Mouse (Mus musculus) granulocyte monocyte progenitor cell, adult 5-6 weeks (primary cell): ENCODE measurements around the gene Slc7a4. TPM values are rescaled to one million over a fixed set of nuclear protein-coding genes. Genes with fewer than 3 reads are reported as not detected.
"Not testable (repeated sequence)": the region's sequence is repeated elsewhere in the genome, so short reads cannot be mapped to it uniquely, and the experiment has no call there.

Experiments used
- ATAC-seq: replicated peaks from 2 replicates; pipeline ENCODE4 v1.8.0; 2016; ENCODE audit warnings: mild to moderate bottlenecking, moderate TSS enrichment, inconsistent platforms; ENCODE audit not compliant: poor library complexity, severe bottlenecking
- total RNA-seq, 2 experiments: library from RNA; stranded (forward) in 1 of 2; stranded (reverse) in 1 of 2; fragments of 200-712, 200-1000 nt in 1 of 2; fragments of >200 nt in 1 of 2; fragmentation: Nextera tagmentation in 1 of 2; gene quantifications; 2 replicates each; pipeline ENCODE4 v1.2.3; 2014 to 2017

The Slc7a4 gene
- total RNA-seq, 2 experiments from 2014 or later = 2.0 to 2.9 TPM

DNA sequence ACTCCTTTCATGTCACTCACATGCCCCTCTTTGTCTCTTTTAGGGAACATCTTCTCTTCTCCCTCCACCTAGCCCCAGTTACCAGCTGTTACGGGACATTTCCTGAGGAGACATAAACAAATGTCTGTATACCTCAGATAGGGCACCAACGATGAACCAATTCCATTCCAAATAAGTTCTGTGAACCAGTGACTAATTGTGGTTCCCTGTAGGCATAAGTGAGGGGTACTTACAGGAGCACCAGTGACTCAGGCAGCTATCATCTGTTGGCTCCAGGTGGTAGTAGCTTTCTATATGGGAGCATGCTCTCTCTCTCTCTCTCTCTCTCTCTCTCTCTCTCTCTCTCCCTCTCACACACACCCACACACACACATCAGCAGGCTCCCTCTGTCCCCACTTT lies 18.8 kb downstream of the Slc7a4 start:
- ATAC-seq = no peak

DNA sequence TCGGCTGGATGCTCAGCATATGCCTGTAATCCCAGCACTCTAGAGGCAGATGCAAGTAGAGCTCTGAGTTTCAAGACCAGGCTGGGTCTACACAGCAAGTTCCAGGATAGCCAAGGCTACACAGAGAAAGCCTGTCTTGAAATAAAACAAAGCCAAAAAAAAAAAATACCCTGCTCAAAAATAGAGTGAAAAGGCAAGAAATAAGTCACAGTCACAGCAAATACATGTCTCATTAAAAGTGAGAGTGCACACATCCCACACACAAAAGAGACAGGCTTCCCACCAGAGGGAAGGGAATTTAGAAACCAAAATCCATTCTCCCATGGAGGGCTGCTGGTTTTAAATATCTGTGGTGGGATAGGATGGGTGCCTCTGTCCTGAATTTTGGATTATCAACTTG lies 19.4 kb downstream of the Slc7a4 start:
- no peak for ATAC-seq

GRCm38 (mm10) chr16:17561751-17562208 lies 21.2 kb downstream of the Slc7a4 start, which contains the start of gene P2rx6:
TSS of gene P2rx6 (plus strand) at chr16:17561885.
- ATAC-seq = peak; percentile 74

DNA sequence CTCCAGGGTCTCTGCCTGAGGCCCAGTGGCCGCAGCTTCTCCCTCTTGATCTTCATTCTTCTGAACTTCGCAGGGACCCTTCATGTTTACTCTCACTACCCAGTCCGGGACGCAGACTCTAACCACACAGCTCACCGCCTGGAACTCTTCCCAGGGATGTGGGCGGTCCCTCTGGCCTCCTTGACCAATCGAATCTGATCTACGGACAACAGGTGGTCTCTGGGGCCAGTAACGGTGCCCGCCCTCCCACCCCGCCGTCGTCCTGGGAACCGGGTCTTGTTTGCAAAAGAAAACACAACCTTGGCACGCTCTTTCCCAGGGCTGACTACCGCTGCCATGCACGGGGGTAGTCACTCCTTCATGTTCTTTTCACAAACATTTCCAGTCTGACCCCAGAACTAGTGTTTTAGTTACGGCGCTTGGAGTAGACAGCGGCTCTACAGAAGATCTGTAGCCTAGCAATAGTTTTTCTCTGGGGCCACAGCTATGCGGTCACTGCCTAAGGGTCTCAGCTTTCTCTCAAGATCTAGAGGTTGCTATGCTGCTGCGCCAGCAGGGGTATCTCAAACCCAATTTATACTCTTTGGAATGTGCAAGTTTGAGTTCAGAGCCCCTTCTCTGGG lies 21.8 kb downstream of the Slc7a4 start, which contains the start of gene Lrrc74b:
Gene Lrrc74b (minus strand): TSS at position 120 of the 623 bp plus-strand sequence.
- peak; percentile 56 for ATAC-seq

DNA sequence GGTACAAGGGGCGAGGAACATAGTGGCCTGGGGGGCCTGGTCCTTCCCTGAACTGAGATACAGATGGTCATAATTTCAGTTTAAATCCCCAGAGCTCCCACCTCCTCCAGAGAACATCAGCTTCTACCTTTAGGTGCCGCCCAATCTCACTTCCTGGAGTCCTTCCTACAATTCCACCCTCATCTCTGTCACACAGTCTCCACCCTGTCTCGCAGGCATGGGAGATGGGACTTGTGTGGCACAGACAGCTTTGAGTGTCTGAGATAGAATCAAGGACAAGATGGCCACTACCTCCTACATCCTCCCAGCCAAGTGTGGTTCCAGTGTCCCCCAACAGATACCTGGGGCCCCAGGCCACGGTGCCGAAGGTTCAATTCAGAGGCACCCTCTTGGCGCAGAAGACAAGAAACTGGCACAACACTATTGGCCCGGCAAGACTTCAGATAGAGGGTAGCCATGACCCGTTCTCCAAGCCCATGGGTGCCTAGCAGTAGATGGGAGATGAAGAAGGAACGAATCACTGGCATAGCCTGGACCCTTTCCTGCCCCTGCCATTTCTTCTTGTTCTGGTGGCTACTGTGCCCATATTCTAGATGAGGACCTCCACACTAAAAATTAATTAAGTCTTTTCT lies 23.5 kb downstream of the Slc7a4 start:
- ATAC-seq = no peak

DNA sequence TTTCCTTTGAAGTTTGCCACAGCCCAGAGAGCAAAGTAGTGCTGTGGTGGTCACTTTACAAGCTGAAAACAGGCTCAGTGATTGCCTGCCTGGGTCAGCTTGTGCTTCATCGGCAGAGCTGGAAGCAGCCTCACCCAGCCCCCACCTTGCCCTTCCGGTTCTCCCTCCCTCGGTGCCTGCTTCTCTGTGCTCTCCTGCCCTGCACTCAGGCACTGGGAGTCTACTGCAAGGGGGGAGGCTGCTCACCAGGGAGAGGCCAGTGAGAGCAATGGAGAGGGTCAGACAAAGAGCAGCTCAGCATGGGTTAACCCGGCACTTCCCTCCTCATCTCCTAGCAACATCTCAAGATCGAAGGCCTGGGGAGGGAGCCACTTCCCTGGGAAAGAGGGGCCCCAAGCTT lies 24.2 kb downstream of the Slc7a4 start:
- ATAC-seq = no peak

- peak; percentile 26 for ATAC-seq
Observed at GRCm38 (mm10) chr16:17557947-17558480, 25.0 kb downstream of the Slc7a4 start.

GRCm38 (mm10) chr16:17556907-17557306 lies 26.1 kb downstream of the Slc7a4 start:
- no peak for ATAC-seq

DNA sequence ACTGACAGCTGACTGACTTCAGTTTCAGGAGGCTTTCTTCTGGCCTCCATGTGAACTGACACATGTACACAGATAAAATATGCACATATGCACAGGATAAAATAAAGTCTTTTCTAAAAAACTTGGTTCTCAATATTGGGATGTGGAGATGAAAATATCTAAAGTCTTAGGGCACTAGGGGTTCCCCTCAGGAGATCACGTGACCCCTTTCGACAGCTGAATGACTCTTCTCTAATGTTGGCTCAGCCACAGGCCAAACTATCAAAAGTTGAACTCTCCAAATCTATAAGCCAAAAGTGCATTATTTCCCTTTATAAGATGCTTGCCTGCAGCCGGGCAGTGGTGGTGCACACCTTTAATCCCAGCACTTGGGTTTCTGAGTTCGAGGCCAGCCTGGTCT lies 26.8 kb downstream of the Slc7a4 start:
- no peak for ATAC-seq

DNA sequence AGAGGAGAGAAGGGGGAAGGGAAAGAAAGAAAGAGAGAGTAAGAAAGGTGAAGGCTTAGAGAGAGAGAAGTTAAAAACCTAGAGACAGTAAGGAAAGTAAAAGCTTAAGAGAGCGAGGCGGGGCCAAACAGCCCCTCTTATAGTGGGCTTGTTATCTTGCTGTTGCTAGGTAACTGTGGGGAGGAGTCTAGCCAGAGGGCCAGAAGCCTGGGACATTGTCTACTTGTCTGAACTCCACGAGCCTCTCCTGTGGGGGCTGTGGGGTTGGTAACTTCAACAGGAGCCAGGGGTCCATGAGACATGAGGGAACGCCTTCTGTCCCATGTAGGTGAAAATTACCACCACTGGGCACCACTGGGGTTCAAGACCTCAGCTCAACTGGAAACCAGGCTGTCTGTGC lies 28.3 kb downstream of the Slc7a4 start:
- not testable (repeated sequence) for ATAC-seq

DNA sequence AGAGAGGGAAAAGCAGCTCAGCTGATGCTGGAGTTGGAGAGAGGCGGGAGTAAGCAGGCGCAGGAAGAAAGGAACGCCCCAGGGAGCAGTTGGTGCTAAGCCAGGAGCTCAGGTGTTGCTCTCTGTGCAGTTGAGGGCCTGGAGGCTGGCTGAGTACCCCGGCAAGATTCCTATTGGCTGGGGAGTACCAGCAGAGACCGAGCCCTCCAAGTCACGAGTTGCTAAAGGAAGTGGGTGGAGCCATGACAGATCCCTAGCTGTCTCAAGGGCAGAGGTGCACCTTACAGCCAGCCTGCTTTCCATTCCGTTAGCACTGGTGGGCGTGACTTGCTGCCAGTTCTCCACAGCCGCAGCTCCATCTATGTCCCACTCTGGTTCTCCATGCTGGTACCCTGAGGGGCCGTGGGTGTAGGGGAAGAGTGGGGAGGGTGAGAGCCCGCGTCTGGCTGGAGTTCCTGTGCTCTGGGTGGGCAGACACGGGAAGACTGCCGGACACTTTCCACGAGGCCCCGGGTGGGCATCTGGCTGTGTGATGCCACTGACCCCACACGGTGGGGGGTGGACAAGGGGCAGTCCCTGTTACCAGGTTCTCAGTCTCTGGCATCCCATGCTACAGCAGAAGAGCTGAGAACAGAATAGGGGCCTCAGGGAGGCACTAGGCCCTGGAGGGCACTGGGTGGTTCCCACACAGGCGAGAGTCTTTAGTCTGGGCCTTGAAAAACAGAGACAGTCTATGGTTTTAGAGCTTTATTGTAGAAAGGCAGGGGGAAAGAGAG lies 28.9 kb downstream of the Slc7a4 start:
- peak; percentile 84 for ATAC-seq

GRCm38 (mm10) chr16:17552837-17553236 lies 30.2 kb downstream of the Slc7a4 start:
- no peak for ATAC-seq

DNA sequence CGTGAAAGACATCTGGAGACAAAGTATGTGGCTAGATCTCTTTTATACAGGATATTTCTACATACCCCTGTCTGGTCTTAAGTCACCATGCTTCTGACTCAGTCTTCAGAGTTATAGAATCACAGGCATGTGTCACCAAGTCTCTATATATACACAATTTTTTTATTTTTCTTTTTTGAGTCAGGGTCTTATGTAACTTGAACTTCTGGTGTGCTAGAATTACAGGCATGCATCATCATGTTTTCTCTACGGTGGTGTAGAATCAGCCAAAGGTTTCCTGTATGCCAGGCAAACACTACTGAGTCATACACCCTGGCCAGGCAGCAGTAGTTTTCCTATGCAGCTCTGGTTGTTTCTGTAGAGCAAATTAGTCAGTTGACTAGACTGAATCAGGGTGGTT lies 40.4 kb downstream of the Slc7a4 start:
- no peak for ATAC-seq

GRCm38 (mm10) chr16:17536584-17536983 lies 46.4 kb downstream of the Slc7a4 start:
- ATAC-seq = no peak

DNA sequence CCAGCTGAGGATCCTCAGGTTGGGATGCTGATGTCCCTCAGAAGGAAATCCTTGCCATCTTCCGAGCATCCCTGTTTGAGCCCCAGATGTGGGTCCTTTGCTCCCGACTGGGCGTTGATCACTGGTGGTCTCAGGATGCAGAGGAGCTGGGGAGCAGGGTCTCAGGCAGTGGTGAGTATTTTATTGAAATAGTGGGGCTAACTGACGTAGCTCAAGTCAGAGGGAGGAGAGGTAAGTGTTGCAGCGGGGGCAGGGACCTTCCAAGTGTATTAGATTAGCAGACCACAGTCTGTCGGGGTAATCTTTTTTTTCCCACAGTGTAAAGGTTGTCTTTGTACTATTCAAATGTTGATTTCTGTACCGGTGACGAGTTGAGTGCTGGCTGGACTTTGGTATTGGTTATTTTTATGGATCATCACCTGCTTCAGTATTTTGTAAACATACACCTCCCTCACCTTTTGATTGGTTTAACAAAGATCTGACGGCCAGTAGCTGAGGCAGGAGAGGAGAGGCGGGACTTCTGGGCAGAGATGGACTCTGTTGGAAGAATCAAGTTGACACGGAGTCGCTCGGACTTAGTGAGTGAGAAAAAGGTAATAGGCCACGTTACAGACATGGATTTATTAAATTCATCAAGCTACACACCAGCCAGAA lies 50.2 kb downstream of the Slc7a4 start:
- ATAC-seq = no peak

GRCm38 (mm10) chr16:17532271-17532670 lies 50.7 kb downstream of the Slc7a4 start:
- 0 out of 2 replicates have a peak, but pooled peaks have one; percentile 12 for ATAC-seq

DNA sequence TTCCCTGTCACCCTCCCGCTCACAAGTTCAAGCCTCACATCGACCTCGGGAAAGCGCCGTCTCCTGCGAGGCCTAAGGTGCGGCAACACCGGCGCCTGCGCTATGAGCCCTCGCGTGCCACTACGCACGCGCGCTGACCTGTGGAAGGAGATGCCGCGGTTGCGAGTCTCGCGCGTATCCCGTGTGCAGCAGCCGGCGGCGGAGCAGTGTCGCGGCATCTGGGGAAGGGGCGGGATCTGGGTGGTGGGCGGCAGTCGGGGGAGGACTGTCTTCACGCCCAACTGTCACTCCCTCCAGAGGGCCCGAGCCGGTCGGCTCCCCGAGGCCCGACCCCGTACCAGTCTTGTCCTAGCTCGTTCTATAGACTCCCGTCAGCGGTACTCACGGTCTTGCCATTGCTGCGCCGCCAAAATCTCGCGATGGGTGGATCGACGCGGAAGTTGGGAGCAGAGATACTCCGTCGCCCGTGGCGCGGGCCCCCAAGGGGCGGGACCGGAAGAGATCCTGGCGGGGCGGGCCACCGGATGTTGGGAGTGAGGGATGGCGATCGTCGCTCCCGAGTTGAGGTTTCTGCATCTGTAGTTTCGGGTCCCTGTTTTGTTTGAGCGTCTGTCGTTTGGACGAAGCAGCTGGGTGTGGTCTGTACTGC lies 52.2 kb downstream of the Slc7a4 start, which contains the start of gene Thap7:
Gene Thap7 (minus strand): TSS at position 497 of the 649 bp plus-strand sequence.
- peak; percentile 91 for ATAC-seq

- no peak for ATAC-seq
Observed at GRCm38 (mm10) chr16:17529981-17530586, 52.9 kb downstream of the Slc7a4 start.

GRCm38 (mm10) chr16:17528276-17528675 lies 54.7 kb downstream of the Slc7a4 start:
- ATAC-seq = no peak
